Mouse (Mus musculus) c-Kit-positive CD71-negative TER-119-negative erythroid progenitor cells, embryonic 14.5 days (primary cell): ENCODE data around the gene Ssbp4.

ENCODE experiments used
- DNase-seq: peaks from one replicate; pipeline ENCODE4 v3.0.0-alpha.2; 2013; ENCODE audit warnings: low read depth

Gene Ssbp4

DNA sequence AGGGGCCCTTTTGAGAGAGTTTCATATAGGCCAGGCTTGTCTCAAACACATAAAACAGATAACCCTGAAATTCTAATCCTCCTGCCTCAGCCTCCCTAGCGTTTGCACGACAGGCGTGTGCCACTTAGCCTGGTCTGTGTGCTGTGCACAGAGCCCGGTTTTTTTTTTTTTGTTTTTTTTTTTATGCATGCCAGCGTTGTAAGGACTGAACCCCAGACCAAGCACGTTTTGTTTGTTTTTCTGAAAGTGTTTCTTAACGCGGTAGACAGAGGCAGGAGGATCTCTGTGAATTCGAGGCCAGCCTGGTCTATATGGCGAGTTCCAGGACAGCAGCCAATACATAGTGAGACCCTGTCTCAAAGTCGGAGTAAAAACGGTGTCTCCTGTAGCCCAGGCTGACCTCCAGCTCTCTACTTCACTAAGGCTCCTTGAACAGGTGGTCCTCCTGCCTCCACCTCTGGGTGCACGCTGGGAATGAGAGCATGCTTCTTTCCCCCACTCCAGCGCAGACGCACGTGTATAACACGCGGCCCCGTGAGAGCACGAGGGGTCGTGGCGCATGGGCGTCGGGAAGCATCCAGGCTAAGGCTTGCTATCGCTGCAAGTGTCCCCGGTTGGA lies at the start of gene Ssbp4:
Gene Ssbp4 (minus strand): TSS at position 124 of the 619 bp plus-strand sequence.
- no peak for DNase-seq

DNA sequence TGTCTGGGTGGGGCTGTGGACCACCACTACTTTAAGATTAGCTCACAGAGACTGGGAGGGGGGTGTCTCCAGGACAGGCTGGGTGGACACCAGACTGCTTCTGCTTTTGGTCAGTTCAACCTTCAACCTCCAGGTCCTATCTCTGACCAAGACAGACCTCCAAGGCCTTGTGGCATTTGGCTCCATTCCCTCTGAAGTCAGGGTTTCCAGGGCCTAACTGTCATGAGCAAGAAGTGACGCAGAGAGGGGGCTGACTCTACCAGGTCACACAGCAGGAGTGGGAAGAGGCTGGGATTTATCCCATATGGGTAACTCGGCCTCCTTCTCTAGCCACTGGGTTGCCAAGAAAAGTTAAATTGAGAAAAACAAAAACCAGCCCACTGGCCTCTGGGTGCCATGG lies 49.1 kb upstream of the Ssbp4 start:
- no peak for DNase-seq

DNA sequence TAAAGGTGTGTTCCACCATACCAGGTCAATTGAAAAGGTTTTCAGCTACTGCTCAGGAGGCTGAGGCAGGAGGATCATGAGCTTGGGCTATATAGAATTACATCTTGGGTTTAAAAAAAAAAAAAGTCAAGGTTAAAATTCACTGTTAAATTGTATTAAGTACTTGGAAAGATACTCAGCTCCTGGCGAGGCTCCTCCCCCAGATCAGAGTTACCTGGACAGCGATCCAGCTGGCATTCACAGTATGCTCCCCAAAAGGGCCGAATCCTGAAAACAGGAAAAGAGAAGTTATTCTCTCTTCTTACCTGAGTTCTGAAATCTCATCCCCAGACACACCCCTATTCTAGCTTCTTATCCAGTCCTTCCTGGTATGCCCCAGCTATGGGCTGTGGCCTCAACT lies 48.5 kb upstream of the Ssbp4 start:
- no peak for DNase-seq

DNA sequence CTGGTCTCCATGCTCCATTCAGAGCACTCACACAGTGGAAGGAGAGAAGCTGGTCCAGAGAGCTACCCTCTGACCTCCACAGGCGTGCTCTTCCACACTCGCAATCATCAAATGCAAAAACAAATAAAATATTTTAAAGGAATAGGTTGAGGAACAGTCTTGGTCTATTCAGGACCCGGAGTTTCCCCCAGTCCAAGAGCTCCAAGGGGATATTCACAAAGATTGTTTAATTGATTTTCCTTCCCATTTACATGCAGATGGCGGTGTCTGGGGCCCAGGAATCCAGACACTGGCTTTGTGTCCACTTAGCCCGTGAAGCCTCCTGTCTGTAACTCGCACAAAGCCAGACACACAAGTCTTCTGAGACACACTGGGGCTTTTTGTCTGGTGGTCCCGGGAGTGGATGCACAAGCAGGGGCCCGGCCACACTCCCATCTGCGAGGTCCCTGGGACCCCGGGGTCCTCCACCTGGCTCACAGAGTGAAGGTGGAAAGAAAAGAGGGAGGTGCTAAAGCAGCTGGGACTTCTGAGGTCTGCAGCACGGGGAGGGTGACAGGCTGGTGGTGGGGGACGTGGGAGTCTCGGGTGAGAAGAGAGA lies 47.6 kb upstream of the Ssbp4 start:
- DNase-seq: no peak

DNA sequence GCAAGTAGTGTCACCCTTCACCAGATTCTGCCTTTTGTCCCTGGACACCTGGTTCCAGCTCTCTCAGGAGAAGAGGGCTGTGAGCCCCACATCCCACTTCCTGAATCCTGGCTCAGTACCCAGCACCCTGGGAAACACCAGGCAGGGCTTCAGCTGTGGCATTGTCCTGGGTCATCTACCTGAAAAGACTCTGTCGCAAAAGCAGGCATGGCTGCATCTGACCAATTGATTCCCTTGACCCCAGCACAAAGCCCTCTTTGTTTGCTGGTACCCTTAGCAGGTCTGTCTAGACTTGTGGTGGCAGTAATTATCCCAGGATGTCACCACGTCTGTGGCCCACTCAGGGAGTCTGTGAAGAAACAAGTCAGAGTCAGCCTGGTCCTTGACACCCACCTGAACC lies 46.8 kb upstream of the Ssbp4 start:
- no peak for DNase-seq

DNA sequence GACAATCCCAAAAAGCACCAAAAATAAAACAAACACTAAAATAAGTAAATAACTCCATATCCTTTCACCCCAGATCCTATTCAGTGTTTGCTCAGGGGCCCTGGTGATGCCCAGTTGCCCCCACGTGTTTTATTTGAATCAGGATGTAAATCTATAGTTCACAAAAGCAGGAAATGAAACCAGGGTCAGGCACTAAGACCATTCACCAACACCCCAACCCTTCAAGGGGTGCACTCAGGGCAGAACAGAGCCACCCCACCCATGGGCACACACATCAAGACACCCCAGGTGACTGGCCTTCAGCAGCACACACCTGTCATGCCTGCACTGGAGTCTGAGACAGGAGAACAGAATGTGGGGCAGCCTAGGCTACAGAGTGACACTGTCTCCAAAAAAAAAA lies 45.4 kb upstream of the Ssbp4 start:
- DNase-seq: no peak

DNA sequence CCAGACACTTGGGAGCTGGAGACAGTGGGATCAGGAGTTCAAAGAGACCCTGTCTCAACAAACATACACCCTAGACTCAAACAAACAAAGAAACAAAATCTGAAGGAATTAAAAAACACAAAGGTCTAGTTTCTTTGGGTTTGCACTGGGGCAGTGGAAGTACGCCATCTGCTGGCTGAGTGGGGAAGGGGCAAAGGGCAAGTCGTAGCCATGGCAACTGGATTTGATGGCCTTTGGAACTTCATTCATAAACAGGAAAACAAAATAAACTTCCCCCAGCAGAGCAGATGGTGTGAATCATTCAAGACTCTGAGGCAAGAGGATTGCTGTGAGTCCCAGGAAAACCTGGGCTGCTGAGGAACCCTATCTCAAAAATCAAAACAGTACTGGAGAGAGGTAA lies 44.6 kb upstream of the Ssbp4 start:
- peak; percentile 61 for DNase-seq

DNA sequence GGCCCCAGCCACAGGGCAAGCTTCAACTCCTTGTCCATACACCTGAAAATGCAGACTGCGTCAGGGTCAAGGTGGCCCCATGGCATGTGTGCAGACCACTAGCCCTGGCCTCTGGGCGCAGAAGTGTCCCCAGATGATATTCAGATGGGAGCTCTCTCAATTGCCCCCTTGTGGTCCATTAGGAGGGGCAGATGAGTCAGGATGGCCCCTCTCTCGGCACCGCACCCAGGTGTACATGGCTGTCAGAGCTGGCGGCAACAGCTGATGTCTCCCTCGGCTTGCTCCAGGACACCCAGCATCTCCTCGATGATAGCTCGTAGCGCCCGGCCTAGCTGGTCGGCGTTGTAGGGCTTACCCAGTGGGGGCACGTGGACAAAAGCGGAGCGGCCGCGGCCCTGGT lies 41.7 kb upstream of the Ssbp4 start:
- no peak for DNase-seq

DNA sequence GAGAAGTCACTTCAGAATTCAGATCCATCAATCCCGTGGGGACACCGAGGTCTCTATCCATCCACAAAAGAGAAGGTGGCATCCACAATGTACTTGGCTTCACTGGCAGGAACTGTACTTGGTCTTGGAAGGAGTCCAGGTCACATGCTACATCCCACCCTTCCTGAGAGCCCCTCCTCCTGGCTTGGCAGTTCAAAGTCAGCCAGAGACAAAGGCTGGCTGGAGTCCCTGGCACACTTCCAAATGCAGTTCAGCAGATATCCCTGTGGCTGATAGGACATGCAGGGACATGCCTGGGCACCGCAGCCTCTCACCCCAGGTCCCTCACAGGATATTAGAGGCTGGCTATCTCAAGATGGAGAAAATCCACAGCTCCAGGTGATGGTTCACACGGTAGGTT lies 40.7 kb upstream of the Ssbp4 start:
- no peak for DNase-seq

DNA sequence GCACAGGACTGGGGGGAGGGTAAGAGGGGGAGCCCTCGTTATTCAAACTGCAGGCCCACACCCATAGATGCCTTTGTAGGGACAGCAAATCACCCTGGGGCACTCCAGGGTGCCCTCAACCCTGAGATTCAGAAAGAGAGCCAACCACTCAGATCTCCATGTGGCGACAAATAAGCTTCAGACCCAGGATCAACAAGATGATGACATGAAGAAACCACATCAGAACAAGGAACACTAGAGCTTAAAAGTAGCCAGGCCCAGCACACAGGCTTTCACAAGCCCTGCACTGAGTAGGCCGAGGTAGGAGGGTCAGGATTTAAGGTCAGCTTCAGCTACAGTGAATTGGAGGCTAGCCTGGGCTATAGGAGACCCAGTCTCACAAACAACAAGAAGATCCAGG lies 40.2 kb upstream of the Ssbp4 start:
- no peak for DNase-seq

DNA sequence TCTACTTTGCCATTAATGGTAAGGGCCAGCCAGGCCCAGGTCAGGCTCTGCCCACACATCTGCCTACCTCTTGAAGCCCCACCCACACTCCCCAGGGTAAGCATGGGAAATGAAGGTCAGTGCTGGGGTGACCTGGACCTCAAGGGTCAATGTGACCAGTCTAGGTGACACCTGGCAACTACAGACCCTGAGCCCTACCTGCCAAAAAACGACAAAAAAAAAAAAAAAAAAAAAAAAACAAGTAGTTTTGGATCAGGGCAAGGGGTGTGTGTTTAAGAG lies 39.4 kb upstream of the Ssbp4 start:
- DNase-seq: no peak

DNA sequence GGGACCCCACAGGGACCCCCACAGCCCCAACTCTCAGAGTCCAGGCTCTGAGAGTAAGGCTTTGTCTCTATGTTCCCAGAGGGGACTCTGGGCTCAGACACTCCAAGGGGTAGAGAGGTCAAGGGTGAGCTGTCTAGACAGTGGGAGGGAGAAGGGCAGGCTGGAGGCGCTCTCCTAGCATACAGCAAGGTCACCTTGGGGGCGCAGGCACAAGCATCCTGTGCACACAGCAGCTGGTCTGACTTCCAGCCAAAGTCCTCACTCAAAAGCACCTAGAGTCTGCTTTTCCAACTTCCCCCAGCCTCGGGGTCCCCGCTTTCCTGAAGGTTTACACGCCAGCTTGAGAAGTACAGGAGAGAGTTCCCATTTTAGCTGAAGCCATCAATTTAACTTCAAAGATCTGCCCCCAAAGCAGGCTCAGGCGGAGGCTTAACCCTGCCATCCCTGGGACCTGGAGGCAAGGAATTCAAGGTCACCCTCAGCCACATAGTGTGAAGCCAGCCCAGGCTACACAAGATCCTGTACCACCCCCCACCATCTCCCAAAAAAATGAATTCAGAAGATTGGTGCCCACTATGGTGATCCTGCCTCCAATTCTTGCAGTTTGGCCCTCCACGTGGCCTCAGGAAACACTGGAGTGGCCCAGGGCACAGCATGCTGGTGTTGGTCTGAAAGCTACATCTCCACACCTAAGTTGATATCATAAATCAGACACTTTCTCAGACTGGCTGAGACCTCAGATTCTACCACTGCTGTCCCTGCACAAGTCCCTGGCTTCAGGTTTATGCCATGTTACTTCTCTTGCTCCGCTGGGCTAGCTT lies 38.9 kb upstream of the Ssbp4 start:
- no peak for DNase-seq

DNA sequence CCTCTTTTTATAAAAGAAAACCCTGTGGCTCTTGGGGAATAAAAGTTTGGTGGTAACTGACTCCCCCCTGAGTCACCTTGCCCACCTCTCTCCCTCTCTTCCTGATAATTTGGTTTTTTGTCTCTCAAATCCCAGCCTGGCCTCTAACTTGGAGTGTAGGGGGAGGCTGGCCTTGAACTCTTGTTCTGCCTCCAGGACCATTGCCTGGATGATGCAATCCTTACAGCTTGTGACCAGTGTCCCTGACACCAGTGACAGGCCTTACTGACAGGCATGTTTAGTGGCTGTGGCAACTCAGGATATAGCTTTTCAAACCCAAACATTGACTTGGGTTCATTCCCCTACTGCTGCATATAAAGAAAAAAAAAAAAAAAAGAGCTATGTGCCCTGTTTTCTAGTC lies 38.1 kb upstream of the Ssbp4 start:
- DNase-seq: no peak

DNA sequence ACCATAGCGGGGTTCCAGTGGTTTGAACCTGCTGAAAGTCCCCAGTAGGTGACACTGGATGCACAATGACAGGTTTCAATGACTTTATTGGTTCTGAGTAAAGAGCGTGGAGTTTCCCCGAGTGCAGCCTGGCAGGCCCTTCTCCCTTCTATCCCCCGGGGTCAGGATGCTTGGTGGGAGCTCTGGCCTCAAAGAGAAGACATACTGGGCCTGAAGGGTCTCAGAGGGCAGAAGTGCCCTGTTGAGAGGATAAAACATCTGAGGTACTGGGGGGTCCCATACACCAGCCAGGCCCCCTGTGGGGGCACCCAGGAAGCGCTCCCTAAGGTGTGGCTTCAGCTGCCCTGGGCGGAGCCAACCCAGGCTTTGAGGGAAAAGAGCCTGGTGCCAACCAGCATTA lies 37.7 kb upstream of the Ssbp4 start:
- DNase-seq: no peak

DNA sequence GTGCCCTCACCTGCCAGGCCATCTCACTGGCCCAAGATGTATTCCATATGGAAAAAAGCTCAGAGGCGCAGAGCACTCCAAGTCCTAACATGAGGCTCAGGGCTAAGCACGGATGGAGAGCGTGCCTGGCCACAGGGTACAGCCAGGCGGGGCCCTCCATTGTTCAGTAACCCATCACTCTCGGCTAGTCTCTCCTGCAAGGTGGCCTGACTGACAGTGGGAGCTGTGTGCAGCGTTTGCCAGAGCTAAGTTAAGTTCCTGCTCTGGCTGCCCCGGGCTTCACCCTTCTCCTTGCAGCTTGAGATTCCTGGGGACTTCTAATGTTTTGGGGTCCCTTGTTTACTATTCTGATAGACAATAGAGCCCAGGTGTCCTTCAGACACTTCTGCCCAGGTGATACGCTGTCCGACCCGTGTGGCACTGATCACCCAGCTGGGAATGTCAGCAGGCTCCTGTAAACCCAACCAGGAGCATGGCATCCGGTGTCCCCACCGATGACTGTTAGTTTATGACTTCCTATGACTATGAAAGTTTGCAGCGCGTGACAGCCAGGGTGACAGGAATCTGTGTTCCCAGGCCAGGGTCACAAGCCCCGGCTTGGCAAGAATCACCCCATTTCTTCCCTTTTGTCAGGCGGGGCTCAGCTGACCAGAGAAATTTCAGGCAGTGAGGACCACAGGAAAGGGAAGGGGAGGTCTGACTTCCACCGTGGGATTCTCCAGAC lies 37.0 kb upstream of the Ssbp4 start:
- no peak for DNase-seq

DNA sequence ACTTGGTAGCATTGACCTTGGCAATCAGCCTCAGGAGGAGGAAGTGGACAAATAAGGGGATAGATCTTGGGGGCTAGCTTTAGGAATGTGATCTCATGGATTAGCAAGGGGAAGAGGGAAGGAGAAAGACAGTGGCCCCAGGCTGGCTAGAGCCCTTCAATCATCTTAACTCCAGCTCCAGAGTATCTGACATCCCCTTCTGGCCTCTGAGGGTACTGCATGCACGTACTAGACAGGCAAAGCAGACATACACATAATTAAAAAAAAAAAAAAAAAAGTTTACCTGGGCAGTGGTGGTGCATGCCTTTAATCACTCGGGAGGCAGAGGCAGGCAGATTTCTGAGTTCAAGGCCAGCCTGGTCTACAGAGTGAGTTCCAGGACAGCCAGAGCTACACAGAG lies 35.4 kb upstream of the Ssbp4 start:
- DNase-seq: no peak

DNA sequence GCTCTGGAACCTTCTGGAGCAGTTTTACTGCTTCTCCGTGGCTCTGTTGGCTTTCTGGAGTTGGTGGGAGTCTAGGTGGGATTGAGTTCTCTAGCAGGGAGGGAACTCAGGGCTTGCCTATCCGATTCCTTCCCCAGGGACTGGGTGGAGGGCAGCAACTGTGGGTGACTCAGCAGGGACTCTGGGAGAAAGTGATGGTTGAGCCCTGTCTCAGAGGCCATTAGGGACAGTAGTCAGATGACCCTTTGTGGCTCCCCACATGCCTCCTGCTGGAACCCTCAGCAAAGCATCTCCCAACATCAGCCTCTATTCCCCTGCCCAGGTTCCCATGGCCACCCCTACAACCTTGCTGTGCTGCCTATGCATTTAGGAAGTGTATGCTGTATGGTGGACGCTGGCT lies 34.3 kb upstream of the Ssbp4 start:
- DNase-seq: no peak

DNA sequence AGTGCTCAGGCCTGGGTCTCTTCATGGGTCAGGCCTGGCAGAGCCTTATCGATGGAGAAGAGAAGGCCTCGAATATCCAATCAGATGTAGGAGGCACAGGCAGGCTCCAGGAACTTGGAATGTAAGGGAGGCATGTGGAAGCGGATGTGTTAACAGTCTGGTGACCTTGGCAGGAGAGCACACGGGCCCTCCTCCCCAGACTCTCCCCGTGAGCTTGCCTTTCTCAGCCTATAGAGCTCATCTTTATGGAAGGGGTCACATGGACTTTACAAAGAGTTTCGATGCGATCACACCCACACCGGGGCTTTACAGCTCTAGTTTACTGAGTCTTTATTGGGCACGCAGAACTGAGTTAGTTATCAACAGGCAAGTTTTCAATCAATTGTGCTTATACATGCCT lies 30.1 kb upstream of the Ssbp4 start:
- DNase-seq: no peak

DNA sequence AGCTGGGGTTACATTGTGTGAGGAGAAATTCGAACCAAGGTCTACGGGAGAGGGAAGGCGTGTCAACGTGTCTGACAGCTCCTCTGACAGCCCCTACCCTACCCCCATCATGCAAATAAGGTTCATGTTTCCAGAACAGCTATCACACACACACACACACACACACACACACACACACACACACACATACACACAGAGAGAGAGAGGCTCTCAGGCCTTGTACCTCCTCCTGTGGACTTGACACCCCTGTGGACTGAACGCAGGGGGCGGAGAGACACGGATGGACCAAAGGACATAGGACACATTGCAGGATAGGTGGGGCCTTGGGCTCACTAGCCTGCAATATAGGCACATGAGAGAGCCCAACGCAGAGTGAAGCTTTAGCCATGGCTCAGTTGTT lies 28.2 kb upstream of the Ssbp4 start:
- DNase-seq: no peak

DNA sequence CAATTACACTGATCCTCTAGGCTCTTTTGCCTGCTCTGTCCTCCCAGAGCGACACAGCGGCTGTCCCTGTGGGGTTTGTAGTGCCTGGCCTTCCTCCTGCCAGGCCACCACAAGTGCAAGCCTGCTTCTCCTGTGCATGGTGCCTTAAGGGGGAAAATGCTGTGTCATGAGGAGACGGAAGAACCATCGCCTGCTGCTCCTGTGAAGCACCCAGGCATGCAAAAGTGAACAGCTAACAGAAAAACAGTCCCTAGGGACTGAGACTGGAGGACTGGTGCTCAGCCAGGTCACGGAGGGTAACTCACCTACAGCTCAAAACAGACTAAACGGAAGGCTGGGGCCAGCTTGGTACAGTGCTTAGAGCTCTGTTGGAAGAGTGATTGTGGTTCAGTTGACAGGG lies 26.9 kb upstream of the Ssbp4 start:
- no peak for DNase-seq

DNA sequence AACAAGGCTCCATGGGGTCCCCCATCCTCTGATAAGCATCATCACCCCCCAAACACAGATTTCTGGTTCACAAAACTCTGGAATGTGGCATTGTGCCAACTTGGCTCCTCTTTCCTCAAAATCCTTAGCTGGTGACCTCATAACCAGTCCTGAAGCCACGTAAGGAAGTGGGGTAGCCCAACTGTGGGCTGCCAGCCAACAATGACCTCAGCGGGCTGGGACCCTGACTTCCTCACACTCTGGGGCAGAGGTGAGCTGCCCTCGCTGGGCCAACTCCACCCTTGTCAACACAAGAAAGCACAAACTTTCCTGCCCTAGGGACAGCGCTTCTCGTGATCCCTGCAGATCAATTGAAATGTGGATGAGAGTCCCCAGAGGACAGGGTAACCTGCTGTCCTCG lies 25.4 kb upstream of the Ssbp4 start:
- DNase-seq: no peak

DNA sequence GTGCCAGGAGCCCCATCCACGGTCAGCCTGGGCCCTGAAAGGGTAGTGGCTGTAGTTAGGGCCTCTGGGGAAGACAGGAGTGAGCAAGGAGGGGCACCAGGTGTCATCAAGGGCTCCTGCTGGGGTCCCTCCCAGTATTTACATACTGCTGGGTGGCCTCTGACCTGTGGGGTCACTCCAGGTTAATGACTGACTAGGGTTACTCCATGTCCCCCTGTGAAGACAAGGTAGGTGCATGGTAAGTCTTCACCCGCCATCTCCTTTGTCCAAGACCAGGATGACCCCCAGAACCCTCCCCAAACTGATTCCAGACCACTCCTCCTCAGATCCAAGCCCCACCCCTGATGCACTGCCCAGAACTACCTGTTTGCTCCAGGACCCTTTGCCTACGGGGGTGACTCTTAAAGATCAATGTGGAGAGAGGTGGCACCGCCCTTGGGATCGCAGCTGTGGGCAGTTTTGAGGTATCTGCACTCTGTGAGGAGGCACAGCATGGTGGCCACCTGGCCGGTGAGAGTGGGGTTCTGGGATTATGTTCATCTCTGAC lies 23.7 kb upstream of the Ssbp4 start, which contains the start of gene Gdf15:
Gene Gdf15 (minus strand): TSS at position 111 of the 547 bp plus-strand sequence.
- DNase-seq: no peak

DNA sequence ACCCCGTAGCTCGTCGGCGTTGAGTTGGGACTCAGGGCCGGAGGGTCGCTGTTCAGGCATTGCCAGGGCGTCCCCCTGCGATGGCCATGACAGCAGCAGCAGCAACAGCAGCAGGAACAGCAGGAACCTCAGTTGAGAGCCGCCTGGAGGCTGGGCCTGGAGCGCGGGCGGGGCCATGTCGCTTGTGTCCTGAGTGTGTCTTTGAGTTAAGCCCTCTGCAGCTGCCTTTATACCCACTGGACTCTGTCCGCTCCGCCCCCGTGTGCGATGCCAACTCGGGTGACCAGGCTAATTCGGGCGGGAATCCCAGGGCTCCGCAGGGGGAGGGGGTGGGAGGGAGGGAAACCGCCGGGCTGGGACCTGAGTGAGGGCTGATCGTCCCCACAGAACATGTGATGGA lies 22.8 kb upstream of the Ssbp4 start:
- no peak for DNase-seq
